In the genomic region with DNA sequence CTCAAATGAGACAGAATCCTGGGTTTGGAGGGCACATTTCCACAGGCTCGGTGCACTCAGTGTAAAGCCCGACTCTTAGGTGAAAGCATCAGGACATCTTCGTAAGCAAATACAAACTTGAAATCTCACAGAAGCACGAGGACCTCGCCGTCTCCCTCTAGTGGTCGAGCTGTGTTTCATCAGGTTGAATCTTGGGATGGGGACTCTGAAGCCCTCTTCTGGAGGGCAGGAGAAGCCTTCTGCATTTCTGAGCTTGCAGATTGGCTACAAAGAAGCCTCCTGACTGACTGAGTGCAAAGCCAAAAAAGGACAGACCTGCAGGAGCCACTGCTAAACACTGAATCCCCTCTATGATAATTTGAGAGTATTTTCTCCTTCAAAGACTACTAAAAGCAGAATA, we compare ENCODE assay signal across 8 mouse cellular contexts. TPM values are rescaled to one million over a fixed set of nuclear protein-coding genes. Genes with fewer than 3 reads are reported as not detected.
A peak's percentile ranks its signal among the peaks of the same experiment; 100 is the strongest.
DNase-seq lines count a peak whose midpoint lies in the region; ATAC-seq and TF ChIP-seq lines count a peak whose summit lies in the region.

No protein-coding gene starts in this region.

- no peak overlapping the region for H3K4me3 ChIP-seq in midbrain, embryonic 11.5 days (ENCODE audit: low read depth, low read length)
- H3K4me3 ChIP-seq in midbrain, embryonic 16.5 days (ENCODE audit: low read depth, low read length), result no peak overlapping the region
- H3K4me3 ChIP-seq in forebrain, postnatal 0 days (ENCODE audit: low read depth, low read length), result no peak overlapping the region
- no peak overlapping the region for H3K4me3 ChIP-seq in intestine, postnatal 0 days (ENCODE audit: low read depth, low read length)
- no peak overlapping the region for H3K4me3 ChIP-seq in limb, embryonic 13.5 days
- H3K4me3 ChIP-seq in thymus, adult 2 months (ENCODE audit: control insufficient read depth, insufficient read depth, low read length), result no peak overlapping the region

- no peak overlapping the region for H3K9ac ChIP-seq in midbrain, embryonic 11.5 days (ENCODE audit: low read length)
- H3K9ac ChIP-seq in midbrain, embryonic 16.5 days (ENCODE audit: low read depth, low read length), result no peak overlapping the region
- no peak overlapping the region for H3K9ac ChIP-seq in forebrain, postnatal 0 days
- no peak overlapping the region for H3K9ac ChIP-seq in intestine, postnatal 0 days (ENCODE audit: low read depth, low read length)
- no peak overlapping the region for H3K9ac ChIP-seq in limb, embryonic 13.5 days

- no peak for ATAC-seq in midbrain, embryonic 11.5 days (ENCODE audit: low FRiP score)
- no peak for ATAC-seq in midbrain, embryonic 16.5 days
- peak; percentile 67 for ATAC-seq in forebrain, postnatal 0 days
- 0 out of 2 replicates have a peak, but pooled peaks have one; percentile 17 for ATAC-seq in intestine, postnatal 0 days
- peak; percentile 57; the same call in 1 of the 2 replicates for ATAC-seq in limb, embryonic 13.5 days (ENCODE audit: low FRiP score, low read depth)

- no peak for TF ChIP-seq POLR2A in thymus, adult 2 months (IDR thresholded peaks at IDR 0.05; ENCODE audit: control insufficient read depth, extremely low read depth, insufficient read depth, low read length, poor library complexity)

- H3K36me3 ChIP-seq in midbrain, embryonic 11.5 days (ENCODE audit: control insufficient read depth, insufficient read depth, low read length), result no peaks in the 10 kb centered on the region
- no peaks in the 10 kb centered on the region for H3K36me3 ChIP-seq in midbrain, embryonic 16.5 days (ENCODE audit: control insufficient read depth, insufficient read depth, low read length)
- no peaks in the 10 kb centered on the region for H3K36me3 ChIP-seq in forebrain, postnatal 0 days (ENCODE audit: insufficient read depth)
- H3K36me3 ChIP-seq in intestine, postnatal 0 days (ENCODE audit: control insufficient read depth, insufficient read depth), result no peaks in the 10 kb centered on the region
- H3K36me3 ChIP-seq in limb, embryonic 13.5 days, result no peaks in the 10 kb centered on the region
- no peaks in the 10 kb centered on the region for H3K36me3 ChIP-seq in thymus, adult 2 months (ENCODE audit: control insufficient read depth, insufficient read depth, low read length)

- H3K4me2 ChIP-seq in midbrain, embryonic 11.5 days, result no peak overlapping the region
- no peak overlapping the region for H3K4me2 ChIP-seq in midbrain, embryonic 16.5 days (ENCODE audit: low read length)
- H3K4me2 ChIP-seq in forebrain, postnatal 0 days (ENCODE audit: low read depth), result no peak overlapping the region
- no peak overlapping the region for H3K4me2 ChIP-seq in intestine, postnatal 0 days (replicated peaks; ENCODE audit: low read depth)
- no peak overlapping the region for H3K4me2 ChIP-seq in limb, embryonic 13.5 days (replicated peaks)

- H3K9me3 ChIP-seq in midbrain, embryonic 11.5 days (ENCODE audit: control insufficient read depth, low read length), result no peaks in the 10 kb centered on the region
- H3K9me3 ChIP-seq in midbrain, embryonic 16.5 days (replicated peaks; ENCODE audit: control insufficient read depth, low read length, poor library complexity, severe bottlenecking), result no peaks in the 10 kb centered on the region
- no peaks in the 10 kb centered on the region for H3K9me3 ChIP-seq in forebrain, postnatal 0 days (ENCODE audit: low read length)
- H3K9me3 ChIP-seq in intestine, postnatal 0 days (ENCODE audit: control insufficient read depth), result no peaks in the 10 kb centered on the region
- H3K9me3 ChIP-seq in limb, embryonic 13.5 days, result no peaks in the 10 kb centered on the region

- peak; percentile 91 for DNase-seq in midbrain, embryonic 11.5 days (ENCODE audit: low spot score, missing footprints)
- peak; percentile 43 for DNase-seq in cerebellum, adult 11 months
- peak; percentile 77 for DNase-seq in forebrain, postnatal 0 days
- peak; percentile 38 for DNase-seq in ovary, adult 18-20 months (ENCODE audit: low spot score)
- peak; percentile 71 for DNase-seq in thymus, adult 2 months

- peak; percentile 92 for TF ChIP-seq CTCF in forebrain, postnatal 0 days (IDR thresholded peaks at IDR 0.05; ENCODE audit: low read depth)
- peak; percentile 98 for TF ChIP-seq CTCF in intestine, postnatal 0 days (IDR thresholded peaks at IDR 0.05; ENCODE audit: low read depth)
- peak; percentile 51; the same call in 1 of the 2 replicates for TF ChIP-seq CTCF in thymus, adult 2 months (IDR thresholded peaks at IDR 0.05; ENCODE audit: borderline replicate concordance, control insufficient read depth, extremely low read depth, insufficient read depth, low read length, poor library complexity)

- H3K4me1 ChIP-seq in midbrain, embryonic 11.5 days (ENCODE audit: control insufficient read depth, insufficient read depth, low read length), result no peaks in the 10 kb centered on the region
- H3K4me1 ChIP-seq in midbrain, embryonic 16.5 days (ENCODE audit: control insufficient read depth, insufficient read depth, low read length), result no peaks in the 10 kb centered on the region
- no peaks in the 10 kb centered on the region for H3K4me1 ChIP-seq in forebrain, postnatal 0 days (ENCODE audit: insufficient read depth)
- no peaks in the 10 kb centered on the region for H3K4me1 ChIP-seq in intestine, postnatal 0 days (replicated peaks; ENCODE audit: control insufficient read depth, insufficient read depth, low read length)
- H3K4me1 ChIP-seq in limb, embryonic 13.5 days, result no peaks in the 10 kb centered on the region
- no peaks in the 10 kb centered on the region for H3K4me1 ChIP-seq in thymus, adult 2 months (replicated peaks; ENCODE audit: control insufficient read depth, insufficient read depth, low read length)

- H3K27ac ChIP-seq in midbrain, embryonic 11.5 days (ENCODE audit: low read depth, low read length), result no peak overlapping the region
- H3K27ac ChIP-seq in midbrain, embryonic 16.5 days (ENCODE audit: low read length), result no peak overlapping the region
- no peak overlapping the region for H3K27ac ChIP-seq in forebrain, postnatal 0 days (ENCODE audit: low read depth, low read length)
- H3K27ac ChIP-seq in intestine, postnatal 0 days (ENCODE audit: low read depth, low read length), result no peak overlapping the region
- no peak overlapping the region for H3K27ac ChIP-seq in limb, embryonic 13.5 days
- H3K27ac ChIP-seq in thymus, adult 2 months (ENCODE audit: control insufficient read depth, insufficient read depth, low read length), result no peak overlapping the region

- WGBS in midbrain, embryonic 11.5 days, result 9% methylated on average over 7 of the region's 7 CpGs
- 10% methylated on average over 7 of the region's 7 CpGs for WGBS in midbrain, embryonic 16.5 days
- WGBS in forebrain, postnatal 0 days, result 4% methylated on average over 7 of the region's 7 CpGs
- 3% methylated on average over 7 of the region's 7 CpGs for WGBS in intestine, postnatal 0 days
- 9% methylated on average over 7 of the region's 7 CpGs for WGBS in limb, embryonic 13.5 days
- 3% methylated on average over 7 of the region's 7 CpGs for WGBS in thymus, adult 2 months

- no peaks in the 10 kb centered on the region for H3K27me3 ChIP-seq in midbrain, embryonic 11.5 days (ENCODE audit: control insufficient read depth, insufficient read depth, low read length)
- H3K27me3 ChIP-seq in midbrain, embryonic 16.5 days (ENCODE audit: control insufficient read depth, insufficient read depth, low read depth, low read length), result no peaks in the 10 kb centered on the region
- H3K27me3 ChIP-seq in forebrain, postnatal 0 days (ENCODE audit: insufficient read depth, low read length), result no peaks in the 10 kb centered on the region
- H3K27me3 ChIP-seq in intestine, postnatal 0 days (replicated peaks; ENCODE audit: control insufficient read depth, insufficient read depth, low read length), result no peaks in the 10 kb centered on the region
- no peaks in the 10 kb centered on the region for H3K27me3 ChIP-seq in limb, embryonic 13.5 days
- H3K27me3 ChIP-seq in thymus, adult 2 months (ENCODE audit: control insufficient read depth, insufficient read depth, low read length), result no peaks in the 10 kb centered on the region

RNA-seq across cellular contexts. Expression of a gene that starts 39.2 kb away (rescaled TPM):
- 0.29 and 0.58 TPM in 2 replicates for polyA plus RNA-seq in midbrain, embryonic 11.5 days (2014; fragmentation: Nextera tagmentation; extraction: Ambion mirVana)
- 1.3 and 1.4 TPM in 2 replicates for polyA plus RNA-seq in midbrain, embryonic 16.5 days (2015; fragmentation: Nextera tagmentation; extraction: Ambion mirVana)
- total RNA-seq in forebrain, postnatal 0 days (2014; rRNA removed), result 0.62 and 1.2 TPM in 2 replicates
- polyA plus RNA-seq in forebrain, postnatal 0 days (2015; fragmentation: Nextera tagmentation; extraction: Ambion mirVana), result 0.83 and 0.98 TPM in 2 replicates
- 9.3 and 11.3 TPM in 2 replicates for polyA plus RNA-seq in intestine, postnatal 0 days (2015; fragmentation: Nextera tagmentation; extraction: Ambion mirVana)
- 1.8 and 1.9 TPM in 2 replicates for polyA plus RNA-seq in limb, embryonic 13.5 days (2015; fragmentation: Nextera tagmentation; extraction: Ambion mirVana)
- polyA plus RNA-seq in thymus, adult 2 months (2012; rRNA removed), result 0.08 and 0.31 TPM in 2 replicates

Comparison
In these comparisons a context has a peak if more than half of its experiments do, and no peak if none do; other contexts are left out.
1. ATAC-seq: peak in forebrain, postnatal 0 days (single experiment), intestine, postnatal 0 days (single experiment) and limb, embryonic 13.5 days (single experiment); none in midbrain, embryonic 11.5 days (single experiment) and midbrain, embryonic 16.5 days (single experiment).
2. DNase-seq: peak in every context shown above with its lines; median percentile 91 in midbrain, embryonic 11.5 days; 77 in forebrain, postnatal 0 days; 71 in thymus, adult 2 months; 43 in cerebellum, adult 11 months; 38 in ovary, adult 18-20 months.
3. Peak in every context shown above with its lines, with median percentiles within 50 percentile points of each other: CTCF ChIP-seq.